Mouse (Mus musculus) central nervous system, embryonic 18 days (tissue): Measurements from ENCODE around the gene Dop1a. TPM values are rescaled to one million over a fixed set of nuclear protein-coding genes. Genes with fewer than 3 reads are reported as not detected.

Experiments
- polyA plus RNA-seq: library from polyadenylated mRNA; depleted of rRNA; stranded (reverse); fragments of >200 nt; gene quantifications from 2 replicates; pipeline ENCODE4 v1.2.3, GENCODE M21; 2012; rRNA removed

The Dop1a gene
- polyA plus RNA-seq, result 47.6 and 49.0 TPM in 2 replicates

DNA sequence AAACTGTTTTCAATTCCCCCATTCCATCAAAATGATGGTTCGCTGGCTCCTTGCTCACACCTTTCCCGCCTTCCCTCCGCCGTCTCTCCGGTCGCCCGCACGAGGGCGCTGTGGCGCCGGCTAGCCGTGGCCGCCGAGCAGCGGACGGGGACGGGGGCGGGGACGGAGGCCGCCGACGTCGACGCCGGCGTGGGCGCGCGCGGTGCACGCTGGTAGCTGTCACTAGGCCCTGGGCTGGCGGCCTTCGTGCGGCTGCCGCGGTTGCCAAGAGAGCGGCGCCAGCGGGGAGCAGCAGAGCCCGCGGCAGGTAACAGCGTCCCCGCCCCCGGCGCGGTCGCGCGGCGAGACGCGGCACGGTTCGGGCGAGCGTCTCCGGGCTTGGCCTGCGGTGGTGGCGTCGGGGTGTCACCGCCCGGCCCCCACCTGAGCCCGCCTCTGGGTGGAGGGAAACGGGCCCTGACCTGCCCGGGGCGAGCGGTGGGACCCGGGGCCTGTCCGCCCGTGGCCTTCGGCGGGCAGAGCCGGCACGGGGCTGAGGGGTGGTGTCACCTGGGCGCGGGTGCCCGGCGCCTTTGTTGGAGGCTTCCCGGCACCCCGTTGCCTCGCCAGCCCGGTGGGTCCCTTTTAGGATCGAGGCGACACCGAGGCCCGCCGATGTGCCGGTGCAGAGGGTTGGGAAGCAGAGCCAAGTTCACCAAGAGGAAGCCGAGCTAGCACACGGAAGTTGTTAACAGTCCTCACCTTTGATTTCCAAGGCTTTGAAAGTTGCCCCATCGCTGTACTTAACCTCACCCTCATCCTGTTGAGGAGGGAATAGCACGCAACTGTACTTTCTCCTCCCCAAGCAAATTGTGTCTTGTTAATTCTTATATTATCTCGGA is at the start of gene Dop1a:
Gene Dop1a (plus strand): TSS at position 165 of the 881 bp plus-strand sequence.

DNA sequence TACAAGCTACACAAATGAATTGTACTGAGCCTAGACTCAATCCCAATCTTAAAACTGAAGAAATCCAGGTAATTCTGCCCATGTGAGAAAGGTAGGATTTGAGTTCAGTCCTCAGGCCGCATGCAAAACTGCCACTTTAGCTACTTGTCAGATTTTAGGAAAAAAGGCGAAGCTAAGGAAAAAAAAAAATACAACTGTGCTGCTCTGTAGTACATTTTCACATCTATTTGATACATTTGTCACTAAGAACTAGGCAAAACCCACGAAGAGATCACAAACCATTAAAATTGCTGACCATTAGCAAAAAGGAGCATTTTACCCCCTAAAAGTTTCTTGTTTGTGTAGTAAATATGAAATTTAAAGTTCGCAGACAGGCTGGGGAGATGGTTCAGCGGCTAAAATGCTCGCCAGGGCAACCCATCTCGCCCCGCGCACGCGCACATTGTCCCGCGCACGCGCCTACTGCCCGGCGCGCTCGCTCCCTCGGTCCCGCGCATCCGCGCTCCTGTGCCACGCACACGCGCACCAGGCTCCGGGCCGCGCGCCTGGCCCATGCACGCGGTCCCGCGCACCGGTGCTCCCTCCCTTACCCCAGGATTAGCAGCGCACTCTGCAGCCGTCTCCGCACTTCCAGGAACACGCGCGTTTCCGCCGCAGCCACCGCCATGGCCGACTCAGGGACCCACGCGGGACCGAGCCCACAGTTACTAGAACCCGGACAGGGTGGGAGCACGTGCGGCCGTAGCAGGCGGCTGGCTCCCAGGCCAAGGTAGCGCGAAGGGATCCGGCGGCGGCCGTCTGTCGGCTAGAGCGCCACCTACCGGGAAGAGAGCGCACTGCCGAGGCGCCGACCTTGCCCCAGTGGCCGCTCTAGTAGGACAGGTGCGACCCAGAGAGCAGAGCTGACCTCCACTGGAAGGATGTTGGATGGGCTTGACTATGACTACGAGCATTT is 2.5 kb upstream of the Dop1a start, which contains the start of gene Ube2cbp:
Gene Ube2cbp (minus strand): TSS at position 800 of the 955 bp plus-strand sequence.

DNA sequence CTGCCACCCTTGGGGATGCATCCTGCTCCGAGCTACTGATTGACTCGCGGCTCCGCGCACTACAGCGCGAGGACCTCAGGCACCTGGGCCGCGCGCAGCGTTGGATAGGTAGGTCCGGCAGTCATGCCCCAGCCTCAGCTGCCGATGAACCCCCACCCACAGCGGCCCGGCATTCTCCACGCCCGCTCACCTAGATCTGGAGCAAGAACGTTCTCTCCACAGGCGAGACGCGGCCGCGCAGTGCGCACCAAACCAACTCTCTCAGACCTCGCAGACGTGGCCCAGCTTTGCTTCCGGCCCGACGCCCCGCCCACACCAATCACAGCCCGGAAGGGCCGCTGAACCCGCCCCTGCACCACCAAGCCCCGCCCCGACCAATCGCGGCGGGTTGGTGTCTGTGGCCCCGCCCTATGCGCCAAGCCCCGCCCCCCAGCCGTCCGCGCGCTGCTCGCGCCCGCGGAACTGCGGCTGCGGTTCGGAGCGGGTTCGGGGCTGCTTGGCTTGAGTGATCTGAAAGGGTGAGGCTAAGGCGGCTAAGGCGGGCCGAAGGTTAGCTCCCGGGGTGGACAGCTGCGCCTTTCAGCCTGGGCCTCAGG is 104.7 kb downstream of the Dop1a start, which contains the start of the genes Pgm3 and Rwdd2a:
Gene Pgm3 (minus strand): TSS at position 303 of the 596 bp plus-strand sequence.
Gene Rwdd2a (plus strand): TSS at position 452 of the 596 bp plus-strand sequence.

Other genes with a start within 250 kb of the Dop1a start
- gene Ube2cbp, start 2.2 kb upstream of the Dop1a start, polyA plus RNA-seq, result 3.4 and 4.7 TPM in 2 replicates
- gene Pgm3, start 104.7 kb downstream of the Dop1a start, polyA plus RNA-seq, result 23.6 and 24.5 TPM in 2 replicates
- gene Rwdd2a, start 104.8 kb downstream of the Dop1a start, polyA plus RNA-seq, result 17.8 and 20.9 TPM in 2 replicates
- gene Me1, start 228.8 kb downstream of the Dop1a start, polyA plus RNA-seq, result 33.0 and 38.9 TPM in 2 replicates